In genomic region chr15:87529271-87529670, GRCm38 (mm10) we compare ENCODE assay signal across 34 mouse cellular contexts. TPM values are rescaled to one million over a fixed set of nuclear protein-coding genes. Genes with fewer than 3 reads are reported as not detected.
"Had no signal": no experiment of that assay in that cellular context is flagged by ENCODE, and none has a peak within 500 bp of the region (broad histone marks: within the 10 kb centered on the region; RNA-seq: fewer than 3 reads in every experiment).

No protein-coding gene starts in this region.

- H3K9me3 ChIP-seq: heart, embryonic 12.5 days; heart, embryonic 13.5 days; heart, embryonic 15.5 days; hindbrain, embryonic 10.5 days; hindbrain, embryonic 12.5 days; hindbrain, embryonic 15.5 days; intestine, embryonic 15.5 days; kidney, embryonic 15.5 days had no signal

- H3K4me3 ChIP-seq: heart, embryonic 12.5 days; heart, embryonic 13.5 days; heart, embryonic 15.5 days; hindbrain, embryonic 10.5 days; hindbrain, embryonic 12.5 days; hindbrain, embryonic 13.5 days; hindbrain, embryonic 15.5 days; intestine, embryonic 15.5 days; kidney, embryonic 15.5 days; layer of hippocampus, adult 2 months; left cerebral cortex, adult 2 months had no signal

- ATAC-seq: hindbrain, embryonic 16.5 days; inflammation-experienced regulatory T-cells, adult 6 months; intestine, embryonic 15.5 days; intestine, embryonic 16.5 days; intestine, postnatal 0 days had no signal

- H3K4me1 ChIP-seq: heart, embryonic 12.5 days; heart, embryonic 13.5 days; heart, embryonic 15.5 days; hindbrain, embryonic 10.5 days; hindbrain, embryonic 12.5 days; hindbrain, embryonic 13.5 days; hindbrain, embryonic 15.5 days; intestine, embryonic 15.5 days; kidney, embryonic 15.5 days had no signal

- H3K27ac ChIP-seq: heart, embryonic 13.5 days; heart, embryonic 15.5 days; hindbrain, embryonic 10.5 days; hindbrain, embryonic 12.5 days; hindbrain, embryonic 13.5 days; hindbrain, embryonic 15.5 days; intestine, embryonic 15.5 days; kidney, embryonic 15.5 days; kidney, postnatal 0 days; layer of hippocampus, adult 2 months; left cerebral cortex, adult 2 months had no signal

- H3K27me3 ChIP-seq: heart, embryonic 12.5 days; heart, embryonic 15.5 days; hindbrain, embryonic 12.5 days; hindbrain, embryonic 13.5 days; hindbrain, embryonic 15.5 days; intestine, embryonic 15.5 days; kidney, embryonic 15.5 days had no signal

- H3K4me2 ChIP-seq: heart, embryonic 11.5 days; heart, embryonic 12.5 days; heart, embryonic 13.5 days; heart, embryonic 15.5 days; hindbrain, embryonic 12.5 days; hindbrain, embryonic 13.5 days; hindbrain, embryonic 15.5 days; intestine, embryonic 15.5 days; kidney, embryonic 15.5 days had no signal

- DNase-seq: heart, postnatal 10 days; heart, postnatal 14 days; heart, postnatal 36 days; heart, postnatal 4 days; kidney, adult 11 months; kidney, adult 18-20 months; kidney, adult 2 months; kidney, adult 8-10 months; kidney, adult 9 months; kidney, postnatal 10 days; kidney, postnatal 14 days; kidney, postnatal 25 days; kidney, postnatal 36 days; kidney, postnatal 4 days; layer of hippocampus, adult 9-11 months; layer of hippocampus, postnatal 36 days had no signal

- H3K9ac ChIP-seq: heart, embryonic 12.5 days; heart, embryonic 13.5 days; heart, embryonic 15.5 days; hindbrain, embryonic 12.5 days; hindbrain, embryonic 13.5 days; hindbrain, embryonic 15.5 days; intestine, embryonic 15.5 days; kidney, embryonic 15.5 days had no signal

- H3K36me3 ChIP-seq: heart, embryonic 12.5 days; heart, embryonic 13.5 days; heart, embryonic 15.5 days; hindbrain, embryonic 10.5 days; hindbrain, embryonic 12.5 days; hindbrain, embryonic 13.5 days; hindbrain, embryonic 15.5 days; intestine, embryonic 15.5 days; kidney, embryonic 15.5 days had no signal

RNA-seq across cellular contexts. Expression of gene Fam19a5, which starts 14.8 kb away (rescaled TPM):
- total RNA-seq: hematopoietic stem cell, adult 5-6 weeks had no signal
- polyA plus RNA-seq: inflammation-experienced regulatory T-cells, adult 6 months had no signal
